Mouse (Mus musculus): ENCODE data around the gene Nfyc. TPM values are rescaled to one million over a fixed set of nuclear protein-coding genes. Genes with fewer than 3 reads are reported as not detected.

Nfyc gene
- polyA plus RNA-seq, 1 experiment from 2014 or later, result 83.1 TPM

GRCm38 (mm10) chr4:120819296-120819695, 12.1 kb downstream of the Nfyc start:
- no peaks in the 10 kb centered on the region; the same call in 1 of the 2 replicates for H3K36me3 ChIP-seq (ENCODE audit: control insufficient read depth, insufficient read depth, low read length)
- WGBS, result 45% methylated on average over 1 of the region's 1 CpGs
- ATAC-seq (replicated peaks; ENCODE audit: low FRiP score), result no peak
- no peaks in the 10 kb centered on the region for H3K27me3 ChIP-seq (replicated peaks; ENCODE audit: control insufficient read depth, insufficient read depth, low read length)
- H3K27ac ChIP-seq (ENCODE audit: low read depth, low read length), result no peak overlapping the region
- no peak overlapping the region for H3K4me3 ChIP-seq (ENCODE audit: low read depth, low read length)
- H3K9ac ChIP-seq (ENCODE audit: low read depth, low read length), result no peak overlapping the region
- no peak for DNase-seq (ENCODE audit: low spot score)
- no peaks in the 10 kb centered on the region for H3K9me3 ChIP-seq (ENCODE audit: control insufficient read depth, low read length)
- H3K4me2 ChIP-seq, result no peak overlapping the region
- H3K4me1 ChIP-seq (replicated peaks; ENCODE audit: control insufficient read depth, insufficient read depth, low read length), result peaks cover 29% of the 10 kb centered on the region

- Histone ChIP-seq H3K27ac (ENCODE audit: low read depth, low read length) (no peak overlapping the region; the same call in 1 of the 2 replicates), H3K4me2 (no peak overlapping the region), H3K27me3 (replicated peaks; ENCODE audit: control insufficient read depth, insufficient read depth, low read length) (no peaks in the 10 kb centered on the region), H3K36me3 (ENCODE audit: control insufficient read depth, insufficient read depth, low read length) (no peaks in the 10 kb centered on the region), H3K4me1 (replicated peaks; ENCODE audit: control insufficient read depth, insufficient read depth, low read length) (peaks cover 25% of the 10 kb centered on the region), H3K4me3 (ENCODE audit: low read depth, low read length) (no peak overlapping the region), H3K9ac (ENCODE audit: low read depth, low read length) (no peak overlapping the region), H3K9me3 (ENCODE audit: control insufficient read depth, low read length) (no peaks in the 10 kb centered on the region)
- ATAC-seq (replicated peaks; ENCODE audit: low FRiP score), result no peak
- DNase-seq (ENCODE audit: low spot score), result no peak
- 80% methylated on average over 2 of the region's 2 CpGs for WGBS
Measured at GRCm38 (mm10) chr4:120817951-120818350, 13.4 kb downstream of the Nfyc start.

GRCm38 (mm10) chr4:120817002-120817774, 14.2 kb downstream of the Nfyc start:
- ATAC-seq (replicated peaks; ENCODE audit: low FRiP score) (no peak), DNase-seq (ENCODE audit: low spot score) (no peak)
- 43% methylated on average over 3 of the region's 3 CpGs for WGBS
- H3K27me3 ChIP-seq (replicated peaks; ENCODE audit: control insufficient read depth, insufficient read depth, low read length), result no peaks in the 10 kb centered on the region
- H3K4me2 ChIP-seq, result peak overlapping the region; percentile 26
- H3K27ac ChIP-seq (ENCODE audit: low read depth, low read length), result peak overlapping the region; percentile 16
- H3K9ac ChIP-seq (ENCODE audit: low read depth, low read length), result no peak overlapping the region
- no peaks in the 10 kb centered on the region for H3K36me3 ChIP-seq (ENCODE audit: control insufficient read depth, insufficient read depth, low read length)
- no peaks in the 10 kb centered on the region for H3K9me3 ChIP-seq (ENCODE audit: control insufficient read depth, low read length)
- H3K4me3 ChIP-seq (ENCODE audit: low read depth, low read length), result no peak overlapping the region
- peaks cover 23% of the 10 kb centered on the region for H3K4me1 ChIP-seq (replicated peaks; ENCODE audit: control insufficient read depth, insufficient read depth, low read length)

- Histone ChIP-seq H3K4me2 (peak overlapping the region; percentile 72), H3K9me3 (ENCODE audit: control insufficient read depth, low read length) (no peaks in the 10 kb centered on the region), H3K27ac (ENCODE audit: low read depth, low read length) (peak overlapping the region; percentile 13), H3K4me3 (ENCODE audit: low read depth, low read length) (peak overlapping the region; percentile 51), H3K4me1 (replicated peaks; ENCODE audit: control insufficient read depth, insufficient read depth, low read length) (peaks cover 23% of the 10 kb centered on the region), H3K36me3 (ENCODE audit: control insufficient read depth, insufficient read depth, low read length) (no peaks in the 10 kb centered on the region), H3K9ac (ENCODE audit: low read depth, low read length) (peak overlapping the region; percentile 58), H3K27me3 (replicated peaks; ENCODE audit: control insufficient read depth, insufficient read depth, low read length) (no peaks in the 10 kb centered on the region)
- peak; percentile 97 for ATAC-seq (replicated peaks; ENCODE audit: low FRiP score)
- DNase-seq (ENCODE audit: low spot score), result peak; percentile 59
- WGBS, result 8% methylated on average over 10 of the region's 10 CpGs
Measured at GRCm38 (mm10) chr4:120815622-120816334, 15.6 kb downstream of the Nfyc start.

GRCm38 (mm10) chr4:120815163-120815562, 16.2 kb downstream of the Nfyc start:
- no peaks in the 10 kb centered on the region for H3K36me3 ChIP-seq (ENCODE audit: control insufficient read depth, insufficient read depth, low read length)
- H3K4me1 ChIP-seq (replicated peaks; ENCODE audit: control insufficient read depth, insufficient read depth, low read length), result peaks cover 23% of the 10 kb centered on the region
- no peaks in the 10 kb centered on the region for H3K27me3 ChIP-seq (replicated peaks; ENCODE audit: control insufficient read depth, insufficient read depth, low read length)
- DNase-seq (ENCODE audit: low spot score), result no peak
- no peak for ATAC-seq (replicated peaks; ENCODE audit: low FRiP score)
- WGBS, result 38% methylated on average over 4 of the region's 4 CpGs
- H3K9ac ChIP-seq (ENCODE audit: low read depth, low read length), result peak overlapping the region; percentile 58
- peak overlapping the region; percentile 13 for H3K27ac ChIP-seq (ENCODE audit: low read depth, low read length)
- peak overlapping the region; percentile 51 for H3K4me3 ChIP-seq (ENCODE audit: low read depth, low read length)
- peak overlapping the region; percentile 72 for H3K4me2 ChIP-seq
- H3K9me3 ChIP-seq (ENCODE audit: control insufficient read depth, low read length), result no peaks in the 10 kb centered on the region

- Histone ChIP-seq H3K27me3 (replicated peaks; ENCODE audit: control insufficient read depth, insufficient read depth, low read length) (no peaks in the 10 kb centered on the region), H3K4me1 (replicated peaks; ENCODE audit: control insufficient read depth, insufficient read depth, low read length) (peaks cover 20% of the 10 kb centered on the region), H3K36me3 (ENCODE audit: control insufficient read depth, insufficient read depth, low read length) (no peaks in the 10 kb centered on the region), H3K4me3 (ENCODE audit: low read depth, low read length) (peak overlapping the region; percentile 51), H3K9me3 (ENCODE audit: control insufficient read depth, low read length) (no peaks in the 10 kb centered on the region), H3K9ac (ENCODE audit: low read depth, low read length) (peak overlapping the region; percentile 15; the same call in 1 of the 2 replicates), H3K27ac (ENCODE audit: low read depth, low read length) (no peak overlapping the region), H3K4me2 (peak overlapping the region; percentile 72)
- ATAC-seq (replicated peaks; ENCODE audit: low FRiP score) (no peak), DNase-seq (ENCODE audit: low spot score) (no peak)
- 43% methylated on average over 4 of the region's 4 CpGs for WGBS
Measured at GRCm38 (mm10) chr4:120814171-120814570, 17.2 kb downstream of the Nfyc start.

- Histone ChIP-seq H3K4me1 (replicated peaks; ENCODE audit: control insufficient read depth, insufficient read depth, low read length) (peaks cover 20% of the 10 kb centered on the region), H3K4me2 (peak overlapping the region; percentile 72), H3K27me3 (replicated peaks; ENCODE audit: control insufficient read depth, insufficient read depth, low read length) (no peaks in the 10 kb centered on the region), H3K27ac (ENCODE audit: low read depth, low read length) (no peak overlapping the region), H3K4me3 (ENCODE audit: low read depth, low read length) (peak overlapping the region; percentile 51), H3K36me3 (ENCODE audit: control insufficient read depth, insufficient read depth, low read length) (no peaks in the 10 kb centered on the region), H3K9me3 (ENCODE audit: control insufficient read depth, low read length) (no peaks in the 10 kb centered on the region), H3K9ac (ENCODE audit: low read depth, low read length) (peak overlapping the region; percentile 15; the same call in 1 of the 2 replicates)
- DNase-seq (ENCODE audit: low spot score) (no peak), ATAC-seq (replicated peaks; ENCODE audit: low FRiP score) (no peak)
- 65% methylated on average over 1 of the region's 1 CpGs for WGBS
Measured at GRCm38 (mm10) chr4:120813762-120814161, 17.6 kb downstream of the Nfyc start.

- Histone ChIP-seq H3K4me2 (peak overlapping the region; percentile 5), H3K9me3 (ENCODE audit: control insufficient read depth, low read length) (no peaks in the 10 kb centered on the region), H3K4me1 (replicated peaks; ENCODE audit: control insufficient read depth, insufficient read depth, low read length) (0 out of 2 replicates have a peak, but pooled peaks cover 2% of the 10 kb centered on the region), H3K27ac (ENCODE audit: low read depth, low read length) (no peak overlapping the region), H3K9ac (ENCODE audit: low read depth, low read length) (no peak overlapping the region), H3K4me3 (ENCODE audit: low read depth, low read length) (no peak overlapping the region), H3K27me3 (replicated peaks; ENCODE audit: control insufficient read depth, insufficient read depth, low read length) (no peaks in the 10 kb centered on the region), H3K36me3 (ENCODE audit: control insufficient read depth, insufficient read depth, low read length) (no peaks in the 10 kb centered on the region)
- ATAC-seq (replicated peaks; ENCODE audit: low FRiP score) (no peak), DNase-seq (ENCODE audit: low spot score) (no peak)
Measured at GRCm38 (mm10) chr4:120805816-120806215, 25.6 kb downstream of the Nfyc start.
